Mouse (Mus musculus): Measurements from ENCODE around the gene Fhod1. TPM values are rescaled to one million over a fixed set of nuclear protein-coding genes. Genes with fewer than 3 reads are reported as not detected.

The Fhod1 gene
- total and polyA plus RNA-seq, 2 experiments, result 1.7 to 7.8 TPM

DNA sequence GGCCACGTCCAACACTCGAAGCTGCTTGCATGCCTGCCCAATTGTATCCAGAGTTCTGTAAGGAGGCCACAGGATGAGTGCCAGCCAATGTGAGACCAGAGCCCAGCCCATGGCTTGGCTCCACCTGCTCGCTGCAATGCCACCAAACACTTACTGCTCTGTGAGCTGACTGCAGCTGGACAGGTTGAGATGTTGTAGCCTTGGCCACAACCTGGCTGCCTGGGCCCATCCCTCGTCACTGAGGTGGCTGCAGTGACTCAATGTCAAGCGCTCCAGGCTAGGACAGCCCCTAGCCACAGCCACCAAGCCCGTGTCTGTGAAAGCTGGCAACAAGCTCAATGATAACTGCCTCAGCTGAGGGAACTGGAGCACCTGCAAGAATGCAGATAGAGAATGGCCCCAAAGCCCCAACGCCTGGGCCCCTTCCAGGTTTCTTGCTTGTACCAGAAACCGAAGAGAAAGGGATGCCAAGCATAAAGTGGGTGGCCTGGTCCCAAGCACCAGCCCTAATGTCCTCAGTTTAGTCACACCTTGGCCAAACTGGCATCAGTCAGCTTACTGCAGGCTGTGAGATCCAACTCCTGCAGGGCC lies 34.8 kb downstream of the Fhod1 start:
- no peaks in the 10 kb centered on the region for H3K4me1 ChIP-seq (ENCODE audit: control insufficient read depth, insufficient read depth, low read length)
- no peaks in the 10 kb centered on the region for H3K79me2 ChIP-seq (ENCODE audit: control insufficient read depth, insufficient read depth, low read length)
- no peak for DNase-seq (ENCODE audit: extremely low read depth, low read depth, low spot score)
- no peak overlapping the region for H3K27ac ChIP-seq (replicated peaks; ENCODE audit: insufficient read depth, low read depth, low read length)
- H3K4me3 ChIP-seq (ENCODE audit: insufficient read depth, low read depth, low read length), result no peak overlapping the region
- no peak overlapping the region for H3K9ac ChIP-seq (ENCODE audit: low read depth, low read length)
- H3K36me3 ChIP-seq (ENCODE audit: control insufficient read depth, insufficient read depth, low read length), result peaks cover 2% of the 10 kb centered on the region; the same call in 1 of the 2 replicates
- WGBS, result 90% methylated on average over 8 of the region's 8 CpGs
- TF ChIP-seq CTCF (IDR thresholded peaks at IDR 0.05; ENCODE audit: low read depth, low read length), result no peak
- no peak for TF ChIP-seq POLR2A (IDR thresholded peaks at IDR 0.05; ENCODE audit: extremely low read depth, insufficient read depth, low read length)
- no peaks in the 10 kb centered on the region for H3K27me3 ChIP-seq (ENCODE audit: control insufficient read depth, insufficient read depth, low read length)

DNA sequence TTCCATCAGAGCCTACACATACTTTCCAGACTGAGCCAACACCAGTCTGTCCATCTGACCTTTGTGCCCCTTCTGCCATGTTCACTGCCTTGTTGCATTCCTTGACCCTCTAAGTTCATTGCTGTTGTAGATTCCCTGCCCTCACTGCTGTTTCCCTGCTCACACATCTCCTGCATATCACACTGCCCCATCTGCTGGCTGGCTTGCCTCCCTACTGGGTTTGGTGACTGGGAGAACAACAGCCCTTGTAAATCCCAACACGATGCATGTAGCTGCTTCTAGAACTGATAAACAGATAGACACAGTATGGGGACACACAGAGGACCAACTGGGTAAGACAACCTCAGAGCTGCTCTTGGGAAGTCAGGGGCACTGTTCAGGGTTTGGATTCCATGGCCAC lies 36.0 kb downstream of the Fhod1 start:
- Histone ChIP-seq H3K79me2 (ENCODE audit: control insufficient read depth, insufficient read depth, low read length) (no peaks in the 10 kb centered on the region), H3K27me3 (ENCODE audit: control insufficient read depth, insufficient read depth, low read length) (no peaks in the 10 kb centered on the region), H3K4me1 (ENCODE audit: control insufficient read depth, insufficient read depth, low read length) (no peaks in the 10 kb centered on the region), H3K36me3 (ENCODE audit: control insufficient read depth, insufficient read depth, low read length) (peaks cover 2% of the 10 kb centered on the region; the same call in 1 of the 2 replicates), H3K27ac (replicated peaks; ENCODE audit: insufficient read depth, low read depth, low read length) (no peak overlapping the region), H3K9ac (ENCODE audit: low read depth, low read length) (no peak overlapping the region), H3K4me3 (ENCODE audit: insufficient read depth, low read depth, low read length) (no peak overlapping the region)
- TF ChIP-seq CTCF (IDR thresholded peaks at IDR 0.05; ENCODE audit: low read depth, low read length), result no peak
- no peak for TF ChIP-seq POLR2A (IDR thresholded peaks at IDR 0.05; ENCODE audit: extremely low read depth, insufficient read depth, low read length)
- 89% methylated on average over 1 of the region's 1 CpGs for WGBS
- no peak for DNase-seq (ENCODE audit: extremely low read depth, low read depth, low spot score)

DNA sequence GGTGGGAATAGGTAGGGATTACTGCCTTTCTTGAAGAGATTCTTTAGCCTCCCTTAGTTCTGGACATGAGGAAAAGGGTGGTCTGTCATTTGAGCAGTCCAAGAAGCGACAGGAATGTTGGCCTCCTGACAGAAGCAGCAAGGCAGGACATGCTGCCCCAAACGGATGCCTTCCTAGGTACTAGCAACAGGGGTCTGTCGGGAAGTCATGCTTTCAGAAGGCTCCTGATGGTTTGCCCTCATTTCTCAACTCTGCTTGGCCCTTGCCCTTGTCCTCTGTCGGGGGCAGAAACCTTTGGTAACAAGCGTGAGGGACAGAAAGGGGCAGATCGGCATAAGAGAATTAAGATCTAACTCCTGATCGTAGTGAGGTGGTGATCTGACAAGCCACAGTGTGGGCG lies 37.6 kb downstream of the Fhod1 start:
- TF ChIP-seq POLR2A (IDR thresholded peaks at IDR 0.05; ENCODE audit: extremely low read depth, insufficient read depth, low read length), result no peak
- no peak for TF ChIP-seq CTCF (IDR thresholded peaks at IDR 0.05; ENCODE audit: low read depth, low read length)
- no peak overlapping the region for H3K9ac ChIP-seq (ENCODE audit: low read depth, low read length)
- no peaks in the 10 kb centered on the region for H3K79me2 ChIP-seq (ENCODE audit: control insufficient read depth, insufficient read depth, low read length)
- WGBS, result 91% methylated on average over 8 of the region's 8 CpGs
- no peak for DNase-seq (ENCODE audit: extremely low read depth, low read depth, low spot score)
- H3K36me3 ChIP-seq (ENCODE audit: control insufficient read depth, insufficient read depth, low read length), result peaks cover 2% of the 10 kb centered on the region; the same call in 1 of the 2 replicates
- H3K27ac ChIP-seq (replicated peaks; ENCODE audit: insufficient read depth, low read depth, low read length), result no peak overlapping the region
- no peak overlapping the region for H3K4me3 ChIP-seq (ENCODE audit: insufficient read depth, low read depth, low read length)
- peaks cover 5% of the 10 kb centered on the region for H3K4me1 ChIP-seq (ENCODE audit: control insufficient read depth, insufficient read depth, low read length)
- H3K27me3 ChIP-seq (ENCODE audit: control insufficient read depth, insufficient read depth, low read length), result no peaks in the 10 kb centered on the region

DNA sequence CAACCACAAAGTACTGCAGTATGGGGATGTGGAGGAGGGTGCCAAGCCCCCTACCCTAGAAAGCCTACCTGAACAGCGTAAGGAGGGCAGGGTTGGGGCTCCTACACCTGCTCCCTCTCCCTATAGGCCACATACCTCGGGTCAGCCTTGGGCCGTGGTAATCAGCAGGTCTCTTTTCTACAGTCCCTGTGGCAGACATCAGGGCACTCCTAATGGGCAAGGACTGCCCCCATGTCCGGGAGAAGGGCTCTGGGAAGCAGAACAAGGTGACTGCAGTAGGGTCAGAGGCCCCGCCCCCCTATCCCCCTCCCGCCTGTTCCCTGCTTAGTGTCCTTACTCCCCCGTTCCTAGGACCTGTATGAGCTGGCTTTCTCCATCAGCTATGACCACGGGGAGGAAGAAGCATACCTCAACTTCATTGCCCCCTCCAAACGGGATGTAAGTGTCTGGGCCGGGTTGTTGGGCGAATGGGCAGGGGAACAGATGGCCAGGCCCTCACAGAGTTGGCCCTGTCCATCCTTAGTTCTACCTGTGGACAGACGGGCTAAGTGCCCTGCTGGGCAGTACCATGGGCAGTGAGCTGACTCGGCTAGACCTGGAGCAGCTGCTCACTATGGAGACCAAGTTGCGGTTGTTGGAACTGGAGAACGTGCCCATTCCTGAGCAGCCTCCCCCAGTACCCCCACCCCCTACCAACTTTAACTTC lies 38.5 kb downstream of the Fhod1 start:
- no peak for TF ChIP-seq CTCF (IDR thresholded peaks at IDR 0.05; ENCODE audit: low read depth, low read length)
- TF ChIP-seq POLR2A (IDR thresholded peaks at IDR 0.05; ENCODE audit: extremely low read depth, insufficient read depth, low read length), result no peak
- no peak overlapping the region for H3K9ac ChIP-seq (ENCODE audit: low read depth, low read length)
- H3K4me3 ChIP-seq (ENCODE audit: insufficient read depth, low read depth, low read length), result no peak overlapping the region
- WGBS, result 90% methylated on average over 15 of the region's 15 CpGs
- H3K27ac ChIP-seq (replicated peaks; ENCODE audit: insufficient read depth, low read depth, low read length), result no peak overlapping the region
- peaks cover 2% of the 10 kb centered on the region; the same call in 1 of the 2 replicates for H3K36me3 ChIP-seq (ENCODE audit: control insufficient read depth, insufficient read depth, low read length)
- H3K4me1 ChIP-seq (ENCODE audit: control insufficient read depth, insufficient read depth, low read length), result peaks cover 5% of the 10 kb centered on the region
- DNase-seq (ENCODE audit: extremely low read depth, low read depth, low spot score), result no peak
- H3K27me3 ChIP-seq (ENCODE audit: control insufficient read depth, insufficient read depth, low read length), result no peaks in the 10 kb centered on the region
- H3K79me2 ChIP-seq (ENCODE audit: control insufficient read depth, insufficient read depth, low read length), result no peaks in the 10 kb centered on the region

DNA sequence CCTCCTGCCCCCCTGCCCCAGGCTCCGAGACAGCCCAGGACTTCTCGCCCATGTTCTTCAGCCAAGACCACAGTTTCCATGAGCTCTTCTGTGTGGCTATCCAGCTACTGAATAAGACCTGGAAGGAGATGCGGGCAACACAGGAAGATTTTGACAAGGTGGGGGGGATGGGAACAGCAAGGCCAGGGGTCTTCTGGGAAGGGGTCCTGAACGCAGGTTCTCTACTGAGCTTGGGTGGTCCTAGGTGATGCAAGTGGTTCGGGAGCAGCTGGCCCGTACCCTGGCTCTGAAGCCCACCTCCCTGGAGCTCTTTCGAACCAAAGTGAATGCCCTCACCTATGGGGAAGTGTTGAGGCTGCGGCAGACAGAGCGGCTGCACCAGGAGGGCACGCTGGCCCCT lies 39.3 kb downstream of the Fhod1 start:
- 97% methylated on average over 10 of the region's 10 CpGs for WGBS
- H3K4me3 ChIP-seq (ENCODE audit: insufficient read depth, low read depth, low read length), result no peak overlapping the region
- no peak for DNase-seq (ENCODE audit: extremely low read depth, low read depth, low spot score)
- H3K36me3 ChIP-seq (ENCODE audit: control insufficient read depth, insufficient read depth, low read length), result peaks cover 6% of the 10 kb centered on the region; the same call in 1 of the 2 replicates
- H3K4me1 ChIP-seq (ENCODE audit: control insufficient read depth, insufficient read depth, low read length), result peaks cover 5% of the 10 kb centered on the region
- no peaks in the 10 kb centered on the region for H3K27me3 ChIP-seq (ENCODE audit: control insufficient read depth, insufficient read depth, low read length)
- TF ChIP-seq CTCF (IDR thresholded peaks at IDR 0.05; ENCODE audit: low read depth, low read length) (no peak), POLR2A (IDR thresholded peaks at IDR 0.05; ENCODE audit: extremely low read depth, insufficient read depth, low read length) (no peak)
- no peak overlapping the region for H3K9ac ChIP-seq (ENCODE audit: low read depth, low read length)
- H3K79me2 ChIP-seq (ENCODE audit: control insufficient read depth, insufficient read depth, low read length), result no peaks in the 10 kb centered on the region
- H3K27ac ChIP-seq (replicated peaks; ENCODE audit: insufficient read depth, low read depth, low read length), result no peak overlapping the region

DNA sequence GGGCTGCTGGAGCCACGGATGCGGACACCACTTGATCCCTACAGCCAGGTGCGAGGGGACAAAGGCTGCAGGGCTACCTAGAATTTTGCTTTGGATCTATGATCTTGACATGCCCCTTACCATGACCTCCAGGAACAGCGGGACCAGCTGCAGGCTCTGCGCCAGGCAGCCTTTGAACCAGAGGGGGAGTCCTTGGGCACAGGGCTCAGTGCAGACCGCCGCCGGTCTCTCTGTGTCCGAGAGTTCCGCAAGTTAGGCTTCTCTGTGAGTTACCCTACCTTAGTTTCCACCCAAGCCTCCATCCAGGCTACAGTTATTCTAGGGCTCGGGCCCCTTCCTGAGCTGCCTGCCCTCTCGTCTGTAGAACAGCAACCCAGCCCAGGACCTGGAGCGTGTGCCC lies 40.1 kb downstream of the Fhod1 start:
- Histone ChIP-seq H3K4me1 (ENCODE audit: control insufficient read depth, insufficient read depth, low read length) (peaks cover 5% of the 10 kb centered on the region), H3K9ac (ENCODE audit: low read depth, low read length) (no peak overlapping the region), H3K27me3 (ENCODE audit: control insufficient read depth, insufficient read depth, low read length) (no peaks in the 10 kb centered on the region), H3K27ac (replicated peaks; ENCODE audit: insufficient read depth, low read depth, low read length) (no peak overlapping the region), H3K79me2 (ENCODE audit: control insufficient read depth, insufficient read depth, low read length) (no peaks in the 10 kb centered on the region), H3K4me3 (ENCODE audit: insufficient read depth, low read depth, low read length) (no peak overlapping the region), H3K36me3 (ENCODE audit: control insufficient read depth, insufficient read depth, low read length) (peaks cover 10% of the 10 kb centered on the region; the same call in 1 of the 2 replicates)
- TF ChIP-seq CTCF (IDR thresholded peaks at IDR 0.05; ENCODE audit: low read depth, low read length) (no peak), POLR2A (IDR thresholded peaks at IDR 0.05; ENCODE audit: extremely low read depth, insufficient read depth, low read length) (no peak)
- DNase-seq (ENCODE audit: extremely low read depth, low read depth, low spot score), result no peak
- WGBS, result 93% methylated on average over 13 of the region's 13 CpGs

Data from liver, adult 2 months (tissue).